Comparison of ENCODE assay signal across 12 mouse cellular contexts in genomic region chr2:19086621-19087020, GRCm38 (mm10).
"Had no signal": no experiment of that assay in that cellular context is flagged by ENCODE, and none has a peak within 500 bp of the region (broad histone marks: within the 10 kb centered on the region; RNA-seq: fewer than 3 reads in every experiment).

No protein-coding gene starts in this region.

- H3K4me3 ChIP-seq: left cerebral cortex, adult 2 months; liver, embryonic 13.5 days had no signal

- H3K36me3 ChIP-seq: liver, embryonic 13.5 days had no signal

- H3K9me3 ChIP-seq: liver, embryonic 13.5 days had no signal

- H3K4me2 ChIP-seq: liver, embryonic 13.5 days; midbrain, embryonic 11.5 days had no signal

- H3K27ac ChIP-seq: left cerebral cortex, adult 2 months; liver, embryonic 13.5 days had no signal

- DNase-seq: layer of hippocampus, postnatal 36 days; liver, embryonic 13.5 days; lung, adult 2 months; lung, postnatal 14 days; lung, postnatal 4 days; midbrain, embryonic 14.5 days; retina, postnatal 1 day; thymus, adult 18-20 months; thymus, postnatal 36 days had no signal

- H3K27me3 ChIP-seq: liver, embryonic 13.5 days had no signal

- ATAC-seq: intestine, postnatal 0 days had no signal

- H3K9ac ChIP-seq: liver, embryonic 13.5 days had no signal
